Mouse (Mus musculus): ENCODE data around the gene Zfp13.

DNA sequence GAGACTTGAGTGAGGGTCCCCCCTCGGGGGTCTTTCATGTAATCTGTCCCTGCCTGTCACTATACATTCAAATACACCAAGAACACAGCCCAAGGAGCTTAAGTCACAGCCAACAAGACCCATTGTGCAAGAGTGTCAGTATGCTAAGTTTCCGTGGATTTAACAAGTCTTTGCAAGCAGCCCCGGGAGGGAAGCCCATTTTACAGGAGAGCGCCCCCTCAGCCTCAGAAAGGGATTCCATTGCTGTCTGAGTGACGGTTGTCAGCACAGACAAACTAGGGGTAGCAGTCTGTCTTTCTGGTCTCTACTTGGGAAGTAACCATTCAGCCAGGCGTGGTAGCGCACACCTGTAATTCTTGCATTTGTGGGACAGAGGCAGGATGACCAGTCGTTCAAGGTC lies 25.2 kb downstream of the Zfp13 start:
- TF ChIP-seq CTCF (IDR thresholded peaks at IDR 0.05; ENCODE audit: insufficient read depth, low read depth, low read length) (no peak), POLR2A (IDR thresholded peaks at IDR 0.05; ENCODE audit: insufficient read depth, low read depth, low read length) (no peak)
